Mouse (Mus musculus): ENCODE measurements around the gene Snrnp27.

GRCm38 (mm10) chr6:86641716-86642115 is 42.6 kb downstream of the Snrnp27 start:
- TF ChIP-seq CTCF (IDR thresholded peaks at IDR 0.05; ENCODE audit: low read depth, low read length): no peak
- no peak for TF ChIP-seq TAL1 (conservative IDR thresholded peaks at IDR 0.05; ENCODE audit: low read depth, low read length)

Measured in G1E (cell line).